Mouse (Mus musculus) embryonic facial prominence, embryonic 14.5 days (tissue): ENCODE results near the gene Mkks. TPM values are rescaled to one million over a fixed set of nuclear protein-coding genes. Genes with fewer than 3 reads are reported as not detected.

Experiments
- ATAC-seq: fragments of 200-750 bp; cut with Nextera tagmentation; 2 replicates; pipeline ENCODE4 v1.8.0; 2017; ENCODE audit warnings: low read depth, moderate number of reproducible peaks, moderate TSS enrichment
- DNase-seq: peaks from one replicate; pipeline ENCODE4 v3.0.0-alpha.2; 2015; ENCODE audit warnings: low spot score
- H3K27ac ChIP-seq: fragments of 300-500 bp; sonication (generic); replicated peaks from 2 replicates; pipeline ENCODE4 v1.5.1; 2014; ENCODE audit warnings: low read depth, mild to moderate bottlenecking, low read length, moderate library complexity
- H3K27me3 ChIP-seq: fragments of 300-500 bp; sonication (generic); replicated peaks from 2 replicates; pipeline ENCODE4 v1.6.1; 2014; ENCODE audit warnings: low read length; ENCODE audit not compliant: control insufficient read depth, insufficient read depth
- H3K36me3 ChIP-seq: fragments of 300-500 bp; sonication (generic); 2 replicates; pipeline ENCODE4 v1.6.1; 2014; ENCODE audit warnings: low read length, mixed read lengths; ENCODE audit not compliant: control insufficient read depth, insufficient read depth
- H3K4me1 ChIP-seq: fragments of 300-500 bp; sonication (generic); 2 replicates; pipeline ENCODE4 v1.6.1; 2014; ENCODE audit warnings: antibody characterized with exemption, low read length; ENCODE audit not compliant: control insufficient read depth, insufficient read depth
- H3K4me2 ChIP-seq: fragments of 300-500 bp; sonication (generic); 2 replicates; pipeline ENCODE4 v1.6.1; 2014; ENCODE audit warnings: low read depth, mild to moderate bottlenecking, low read length, moderate library complexity, mixed read lengths
- H3K4me3 ChIP-seq: fragments of 300-500 bp; sonication (generic); 2 replicates; pipeline ENCODE4 v1.5.1; 2014; ENCODE audit warnings: low read depth, mild to moderate bottlenecking, low read length
- H3K9ac ChIP-seq: fragments of 300-500 bp; sonication (generic); 2 replicates; pipeline ENCODE4 v1.6.1; 2014; ENCODE audit warnings: low read depth, mild to moderate bottlenecking, low read length, moderate library complexity, mixed read lengths
- H3K9me3 ChIP-seq: fragments of 300-500 bp; sonication (generic); 2 replicates; pipeline ENCODE4 v1.6.1; 2016; ENCODE audit warnings: low read length; ENCODE audit not compliant: control insufficient read depth
- WGBS: fragments of 180-500 bp; shearing (Covaris S2); extraction: QIAGEN DNeasy Blood & Tissue Kit; methylation state at CpG from one replicate; pipeline ENCODE4 v1.1.7; 2014; 5-methylcytosine and 5-hydroxymethylcytosine counted together
- polyA plus RNA-seq: library from polyadenylated mRNA; unstranded; fragments of >200 nt; fragmentation: Nextera tagmentation; extraction: Ambion mirVana; gene quantifications from 2 replicates; pipeline ENCODE4 v1.2.1, GENCODE M21; 2014

Gene Mkks
- 12.3 and 13.8 TPM in 2 replicates for polyA plus RNA-seq

DNA sequence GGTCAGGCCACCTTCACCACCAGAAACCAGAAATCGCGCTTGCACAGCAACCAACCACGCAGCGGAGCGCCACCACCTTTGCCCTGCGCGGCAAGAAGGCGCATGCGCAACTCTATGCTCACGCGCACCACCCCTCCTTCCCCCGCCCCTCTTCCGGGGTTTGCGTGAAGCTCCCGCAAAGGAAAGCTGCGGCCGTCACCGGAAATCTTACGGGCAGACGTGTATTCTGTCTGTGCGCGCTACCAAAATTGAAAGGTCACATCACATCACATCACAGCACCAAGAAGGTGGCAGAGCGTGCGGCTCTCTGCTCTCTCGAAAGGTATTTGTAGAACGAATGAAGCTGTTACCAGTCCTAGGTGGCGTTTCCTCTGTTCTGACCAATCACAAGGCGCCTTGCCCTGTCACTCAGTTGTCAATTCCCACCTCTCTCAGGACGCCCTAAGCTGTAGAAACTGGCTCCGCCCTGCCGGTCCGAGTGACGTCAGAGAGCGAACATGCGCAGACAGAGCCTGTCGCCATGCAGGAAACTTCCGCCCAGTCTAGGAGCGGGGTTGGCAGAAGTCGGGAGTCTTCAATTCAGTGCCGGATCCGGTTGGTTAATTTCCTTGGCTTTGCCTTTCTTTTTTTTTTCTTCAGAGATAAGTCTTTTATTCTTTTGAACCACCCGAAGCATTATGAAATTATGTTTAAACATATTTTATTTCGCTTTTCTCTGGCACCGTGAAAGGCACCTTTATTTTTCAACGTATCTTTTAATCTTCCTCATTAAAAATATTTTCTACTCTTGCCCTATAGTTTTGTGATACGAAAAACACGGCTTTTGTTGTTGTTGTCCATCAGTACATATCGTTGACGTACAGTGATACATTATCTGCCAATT is at the start of gene Mkks, which contains the start of the genes Slx4ip and AL731706.1:
Gene Mkks (minus strand): TSS at position 322 of the 883 bp plus-strand sequence.
Gene Slx4ip (plus strand): TSS at position 151 of the 883 bp plus-strand sequence.
Gene AL731706.1 (minus strand): TSS at position 322 of the 883 bp plus-strand sequence.
- H3K36me3 ChIP-seq, result no peaks in the 10 kb centered on the region
- H3K4me3 ChIP-seq, result peak within 1 kb of the TSS; percentile 81
- DNase-seq (peak; percentile 100), ATAC-seq (peak; percentile 97)
- peak within 1 kb of the TSS; percentile 83 for H3K9ac ChIP-seq
- no peaks in the 10 kb centered on the region for H3K9me3 ChIP-seq
- H3K27me3 ChIP-seq, result no peaks in the 10 kb centered on the region
- WGBS, result under 1% methylated on average over 49 of the region's 49 CpGs
- peak within 1 kb of the TSS; percentile 91 for H3K27ac ChIP-seq
- H3K4me1 ChIP-seq, result peaks cover 5% of the 10 kb centered on the region
- peak within 1 kb of the TSS; percentile 61 for H3K4me2 ChIP-seq

- no peak overlapping the region for H3K27ac ChIP-seq
- no peaks in the 10 kb centered on the region for H3K4me1 ChIP-seq
- H3K27me3 ChIP-seq, result no peaks in the 10 kb centered on the region
- H3K4me3 ChIP-seq, result no peak overlapping the region
- H3K9ac ChIP-seq, result no peak overlapping the region
- no peaks in the 10 kb centered on the region for H3K36me3 ChIP-seq
- H3K4me2 ChIP-seq, result no peak overlapping the region
- DNase-seq (no peak), ATAC-seq (no peak)
- H3K9me3 ChIP-seq, result no peaks in the 10 kb centered on the region
- WGBS, result 77% methylated on average over 1 of the region's 1 CpGs
Measured at GRCm38 (mm10) chr2:136938249-136938648, 47.1 kb upstream of the Mkks start.

- ATAC-seq, result no peak
Measured at GRCm38 (mm10) chr2:136936391-136937288, 45.5 kb upstream of the Mkks start.

DNA sequence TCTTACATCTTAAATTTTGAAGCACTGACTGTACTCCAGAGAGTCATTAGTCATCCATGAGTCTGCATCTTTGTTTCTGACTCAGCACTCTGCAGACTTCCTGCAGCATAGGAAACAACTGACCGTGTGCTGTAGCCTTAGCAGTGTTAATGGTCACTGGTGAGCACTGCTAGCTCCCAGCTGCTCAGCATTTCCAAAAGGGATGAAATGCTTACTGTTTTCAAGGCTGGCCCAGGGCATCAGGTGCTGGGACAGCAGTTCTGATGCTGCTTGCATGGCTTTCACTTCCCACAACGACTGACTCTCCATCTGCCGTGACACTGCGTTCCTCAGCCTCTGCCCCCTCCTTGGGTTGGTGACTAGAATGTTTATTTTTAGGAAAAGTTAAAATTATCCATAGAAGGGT is 29.8 kb upstream of the Mkks start:
- Histone ChIP-seq H3K36me3 (no peaks in the 10 kb centered on the region), H3K4me1 (peaks cover 5% of the 10 kb centered on the region; the same call in 1 of the 2 replicates), H3K9me3 (no peaks in the 10 kb centered on the region), H3K9ac (no peak overlapping the region), H3K4me3 (no peak overlapping the region), H3K4me2 (no peak overlapping the region), H3K27me3 (no peaks in the 10 kb centered on the region), H3K27ac (no peak overlapping the region)
- ATAC-seq, result 0 out of 2 replicates have a peak, but pooled peaks have one; percentile 15
- 65% methylated on average over 4 of the region's 4 CpGs for WGBS
- DNase-seq, result peak; percentile 35

More at GRCm38 (mm10) chr2:136936391-136937288, 45.5 kb upstream of the Mkks start:
- no peak overlapping the region for H3K9ac ChIP-seq
- 89% methylated on average over 4 of the region's 4 CpGs for WGBS
- no peaks in the 10 kb centered on the region for H3K27me3 ChIP-seq
- H3K4me1 ChIP-seq, result no peaks in the 10 kb centered on the region
- no peak overlapping the region for H3K27ac ChIP-seq
- DNase-seq, result no peak
- H3K4me2 ChIP-seq, result no peak overlapping the region
- no peaks in the 10 kb centered on the region for H3K36me3 ChIP-seq
- no peaks in the 10 kb centered on the region for H3K9me3 ChIP-seq
- no peak overlapping the region for H3K4me3 ChIP-seq

- ATAC-seq, result no peak
Measured at GRCm38 (mm10) chr2:136920257-136920993, 29.2 kb upstream of the Mkks start.

DNA sequence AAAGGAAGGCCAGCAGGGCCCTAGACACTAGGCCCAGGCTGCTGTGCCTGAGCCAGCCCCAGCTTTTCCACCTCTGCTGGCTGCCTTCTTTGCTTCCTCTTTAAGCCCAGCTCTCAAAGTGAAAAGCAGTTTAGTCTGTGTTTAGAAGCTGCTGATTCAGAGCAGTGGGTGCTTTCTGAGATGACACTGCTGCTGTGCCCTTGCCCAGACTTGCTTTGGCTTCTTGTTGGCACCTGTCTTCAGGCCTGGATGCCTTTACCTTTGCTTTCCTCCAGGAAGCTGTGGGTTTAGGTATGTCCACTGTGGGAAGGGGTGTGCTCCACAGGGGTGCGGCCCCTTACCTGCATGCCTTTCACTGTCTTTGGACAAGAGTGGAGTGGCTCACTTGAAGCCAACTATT is 28.2 kb upstream of the Mkks start:
- peak; percentile 44 for DNase-seq
- ATAC-seq, result 0 out of 2 replicates have a peak, but pooled peaks have one; percentile 26
- Histone ChIP-seq H3K4me3 (no peak overlapping the region), H3K9me3 (no peaks in the 10 kb centered on the region), H3K4me2 (no peak overlapping the region), H3K27me3 (no peaks in the 10 kb centered on the region), H3K4me1 (peaks cover 5% of the 10 kb centered on the region; the same call in 1 of the 2 replicates), H3K27ac (no peak overlapping the region), H3K36me3 (no peaks in the 10 kb centered on the region), H3K9ac (no peak overlapping the region)
- WGBS, result 83% methylated on average over 1 of the region's 1 CpGs

More at GRCm38 (mm10) chr2:136920257-136920993, 29.2 kb upstream of the Mkks start:
- no peak for DNase-seq
- Histone ChIP-seq H3K36me3 (no peaks in the 10 kb centered on the region), H3K9ac (no peak overlapping the region), H3K27ac (no peak overlapping the region), H3K27me3 (no peaks in the 10 kb centered on the region), H3K4me1 (peaks cover 5% of the 10 kb centered on the region; the same call in 1 of the 2 replicates), H3K4me3 (no peak overlapping the region), H3K4me2 (no peak overlapping the region), H3K9me3 (no peaks in the 10 kb centered on the region)
- WGBS, result 80% methylated on average over 3 of the region's 3 CpGs

DNA sequence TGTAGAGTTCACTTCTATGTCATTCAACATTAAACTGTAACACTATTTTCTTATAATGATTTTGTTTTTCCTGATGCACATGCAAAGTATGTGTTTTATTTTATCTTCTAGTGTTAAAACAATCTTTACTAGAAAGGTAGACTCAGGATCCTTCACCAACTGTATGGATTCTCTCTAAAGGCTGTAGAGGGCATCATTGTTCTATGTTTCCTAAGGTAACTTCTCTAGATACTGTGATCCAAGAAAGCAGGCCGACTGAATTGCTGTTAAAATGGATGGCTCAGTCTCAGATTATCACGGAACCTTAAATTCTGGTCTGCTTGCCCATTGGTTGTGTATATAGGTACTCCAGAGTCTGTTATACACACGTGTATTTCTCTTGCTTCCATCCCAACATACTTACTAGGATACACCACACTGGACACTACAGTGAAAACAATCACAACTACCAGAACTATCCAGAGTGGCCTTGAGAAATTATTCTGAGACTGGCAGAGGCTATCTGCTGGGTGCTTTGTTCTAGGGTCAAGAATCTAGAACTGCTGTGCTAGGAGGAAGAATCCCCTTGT is 23.2 kb upstream of the Mkks start:
- Histone ChIP-seq H3K9me3 (no peaks in the 10 kb centered on the region), H3K27me3 (no peaks in the 10 kb centered on the region), H3K4me3 (no peak overlapping the region), H3K27ac (no peak overlapping the region), H3K36me3 (no peaks in the 10 kb centered on the region), H3K4me1 (peaks cover 14% of the 10 kb centered on the region; the same call in 1 of the 2 replicates), H3K9ac (no peak overlapping the region), H3K4me2 (no peak overlapping the region)
- DNase-seq, result peak; percentile 80
- no peak; the same call in 1 of the 2 replicates for ATAC-seq
- WGBS, result 43% methylated on average over 3 of the region's 3 CpGs
